Mouse (Mus musculus) CH12.LX (cell line): ENCODE data around the gene Tram2.

ENCODE experiments used
- CTCF ChIP-seq, 2 experiments: IDR thresholded peaks in 1 of 2; conservative IDR thresholded peaks in 1 of 2; 2 replicates each; pipeline ENCODE4 v1.5.1; 2011 to 2012; ENCODE audit warnings: low read depth in 2 of 2, low read length in 2 of 2, improper control_type of control experiment in 1 of 2, inconsistent platforms in 1 of 2, mild to moderate bottlenecking in 1 of 2, moderate library complexity in 1 of 2
- EP300 ChIP-seq: IDR thresholded peaks from 2 replicates; pipeline ENCODE4 v1.6.1; 2011; ENCODE audit warnings: low read length, improper control_type of control experiment
- MAX ChIP-seq: IDR thresholded peaks from 2 replicates; pipeline ENCODE4 v1.6.1; 2011; ENCODE audit warnings: low read length, improper control_type of control experiment
- MEF2A ChIP-seq: IDR thresholded peaks from 2 replicates; pipeline ENCODE4 v1.6.1; 2014; ENCODE audit warnings: low read depth, mild to moderate bottlenecking, inconsistent platforms, low read length, improper control_type of control experiment, borderline replicate concordance

GRCm38 (mm10) chr1:21074231-21074630 lies 4.8 kb downstream of the Tram2 start:
- TF ChIP-seq CTCF (conservative IDR thresholded peaks at IDR 0.05 in 1 of 2, IDR thresholded peaks at IDR 0.05 in 1 of 2; ENCODE audit: low read depth in 2 of 2, low read length in 2 of 2) (no peak), MAX (no peak), EP300 (no peak), MEF2A (no peak)
